Comparison of ENCODE assay signal across 8 mouse cellular contexts in the genomic region with DNA sequence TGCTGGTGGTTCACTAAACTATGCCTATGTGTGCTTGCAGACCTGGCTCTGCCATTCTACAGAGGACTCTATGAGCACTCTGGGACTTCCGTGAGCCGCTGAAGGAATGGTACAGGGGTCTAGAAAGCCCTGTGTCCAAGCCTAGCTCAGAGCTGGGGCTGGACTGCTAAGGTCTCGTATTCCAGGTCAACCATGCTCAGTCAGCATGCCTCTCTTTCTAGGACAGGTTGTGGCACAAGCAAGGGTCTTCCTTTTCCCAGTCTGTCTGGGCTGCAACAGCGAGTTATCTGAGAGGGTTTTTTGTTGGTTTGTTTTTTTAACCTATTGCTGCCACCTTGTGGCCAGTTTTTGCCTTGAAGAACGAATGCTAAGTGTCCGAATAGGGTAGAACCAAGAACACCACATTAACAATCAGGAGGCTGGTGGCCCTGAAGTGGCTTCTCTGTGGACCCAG. TPM values are rescaled to one million over a fixed set of nuclear protein-coding genes. Genes with fewer than 3 reads are reported as not detected.
DNase-seq lines count a peak whose midpoint lies in the region; ATAC-seq and TF ChIP-seq lines count a peak whose summit lies in the region.

No protein-coding gene starts in this region.

- DNase-seq in MN1 (ENCODE audit: low spot score): peak; percentile 92
- peak; percentile 93 for DNase-seq in cerebellum, adult 8-10 months
- peak; percentile 86 to 92 for DNase-seq in layer of hippocampus, adult 2 months (ENCODE audit: low spot score in 2 of 2)
- peak; percentile 75 to 83 for DNase-seq in lung, adult 18-20 months
- peak; percentile 56 for DNase-seq in ovary, adult 18-20 months (ENCODE audit: low spot score)
- peak; percentile 80 for DNase-seq in thymus, postnatal 0 days (ENCODE audit: low spot score)

- peak; percentile 53 for ATAC-seq in frontal cortex, adult (ENCODE audit: low TSS enrichment)
- ATAC-seq in hematopoietic stem cell, adult 5-6 weeks (replicated peaks in 1 of 2; ENCODE audit: insufficient read depth in 1 of 2, low FRiP score in 2 of 2, low TSS enrichment in 1 of 2, low read depth in 1 of 2, poor library complexity in 2 of 2, severe bottlenecking in 2 of 2): peak; percentile 58 to 59

- TF ChIP-seq CTCF in layer of hippocampus, adult 2 months (conservative IDR thresholded peaks at IDR 0.05): peak; percentile 86

- H3K4me3 ChIP-seq in layer of hippocampus, adult 2 months: no peak overlapping the region

- H3K27ac ChIP-seq in layer of hippocampus, adult 2 months: peak overlapping the region; percentile 58

RNA-seq across cellular contexts. Expression of a gene that starts 2.4 kb away (rescaled TPM):
- not detected in 2 replicates for total RNA-seq in hematopoietic stem cell, adult 5-6 weeks (2017)
- total RNA-seq in layer of hippocampus, adult 2 months (2021): 1 to 10 TPM; 3.4 to 6.0 TPM
- 23.8 and 28.6 TPM in 2 replicates for polyA plus RNA-seq in thymus, postnatal 0 days (2015; fragmentation: Nextera tagmentation; extraction: Ambion mirVana)

RNA-seq across cellular contexts. Expression of a gene that starts 25.4 kb away (rescaled TPM):
- total RNA-seq in hematopoietic stem cell, adult 5-6 weeks (2017): 33.1 and 39.4 TPM in 2 replicates
- 10 to 100 TPM; 78.2 to 83.7 TPM for total RNA-seq in layer of hippocampus, adult 2 months (2021)
- polyA plus RNA-seq in thymus, postnatal 0 days (2015; fragmentation: Nextera tagmentation; extraction: Ambion mirVana): 45.5 and 48.3 TPM in 2 replicates

RNA-seq across cellular contexts. Expression of a gene that starts 25.5 kb away (rescaled TPM):
- 24.1 and 49.0 TPM in 2 replicates for total RNA-seq in hematopoietic stem cell, adult 5-6 weeks (2017)
- 10 to 100 TPM; 60.9 to 67.2 TPM for total RNA-seq in layer of hippocampus, adult 2 months (2021)
- 103 and 112 TPM in 2 replicates for polyA plus RNA-seq in thymus, postnatal 0 days (2015; fragmentation: Nextera tagmentation; extraction: Ambion mirVana)

RNA-seq across cellular contexts. Expression of a gene that starts 40.9 kb away (rescaled TPM):
- 0.55 and 3.3 TPM in 2 replicates for total RNA-seq in hematopoietic stem cell, adult 5-6 weeks (2017)
- 100 to 1,000 TPM; 396 to 397 TPM for total RNA-seq in layer of hippocampus, adult 2 months (2021)
- polyA plus RNA-seq in thymus, postnatal 0 days (2015; fragmentation: Nextera tagmentation; extraction: Ambion mirVana): 5.6 and 9.6 TPM in 2 replicates

RNA-seq across cellular contexts. Expression of a gene that starts 44.6 kb away (rescaled TPM):
- 54.9 and 64.7 TPM in 2 replicates for total RNA-seq in hematopoietic stem cell, adult 5-6 weeks (2017)
- total RNA-seq in layer of hippocampus, adult 2 months (2021): 10 to 100 TPM; 69.1 to 71.4 TPM
- polyA plus RNA-seq in thymus, postnatal 0 days (2015; fragmentation: Nextera tagmentation; extraction: Ambion mirVana): 139 and 145 TPM in 2 replicates
